Mouse (Mus musculus) erythroblast, embryonic 14.5 days (primary cell): ENCODE data around the gene Ell2.

Experiments
- GATA1 ChIP-seq: IDR thresholded peaks from 2 replicates; pipeline ENCODE4 v1.6.1; 2012; ENCODE audit warnings: low read length, inconsistent platforms, mixed read lengths
- TAL1 ChIP-seq: IDR thresholded peaks from 3 replicates; pipeline ENCODE4 v1.6.1; 2012; ENCODE audit warnings: low read length, inconsistent platforms, mixed read lengths

DNA sequence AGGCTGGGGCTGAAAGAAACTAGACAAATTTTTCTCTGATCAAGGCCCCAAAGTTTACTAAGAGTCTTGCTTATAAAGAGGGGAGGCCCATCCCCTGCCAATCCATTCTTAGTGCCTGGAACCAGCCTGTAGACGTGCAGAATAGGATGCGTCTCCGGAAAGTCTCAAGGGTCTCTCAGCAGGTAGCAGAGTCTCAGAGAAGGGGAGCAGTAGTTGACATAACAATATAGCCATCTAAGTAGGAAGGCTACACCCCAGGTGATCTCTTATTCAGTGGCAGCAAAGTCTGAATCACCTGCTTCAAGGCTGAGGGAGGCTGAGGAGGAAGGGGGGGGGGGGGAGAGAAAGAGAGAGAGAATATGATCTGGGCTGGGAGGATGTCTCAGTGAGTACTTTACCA, 21.1 kb upstream of the Ell2 start:
- TF ChIP-seq GATA1 (no peak), TAL1 (no peak)
